Mouse (Mus musculus) stomach, postnatal 0 days (tissue): Measurements from ENCODE around the gene Cfap43. TPM values are rescaled to one million over a fixed set of nuclear protein-coding genes. Genes with fewer than 3 reads are reported as not detected.

Source experiments
- ATAC-seq: fragments of 200-750 bp; cut with Nextera tagmentation; 2 replicates; pipeline ENCODE4 v1.8.0; 2017; ENCODE audit not compliant: low FRiP score, low TSS enrichment
- DNase-seq: peaks from one replicate; pipeline ENCODE4 v3.0.0-alpha.2; 2016; ENCODE audit warnings: low spot score
- H3K27ac ChIP-seq: fragments of 300-500 bp; sonication (generic); replicated peaks from 2 replicates; pipeline ENCODE4 v1.5.1; 2014; ENCODE audit warnings: mild to moderate bottlenecking, control low read depth
- H3K27me3 ChIP-seq: fragments of 300-500 bp; sonication (generic); 2 replicates; pipeline ENCODE4 v1.6.1; 2014; ENCODE audit warnings: low read length; ENCODE audit not compliant: control insufficient read depth, insufficient read depth
- H3K36me3 ChIP-seq: fragments of 300-500 bp; sonication (generic); 2 replicates; pipeline ENCODE4 v1.6.1; 2014; ENCODE audit warnings: low read length, mixed read lengths; ENCODE audit not compliant: control insufficient read depth, insufficient read depth
- H3K4me1 ChIP-seq: fragments of 300-500 bp; sonication (generic); replicated peaks from 2 replicates; pipeline ENCODE4 v1.6.1; 2014; ENCODE audit warnings: antibody characterized with exemption; ENCODE audit not compliant: control insufficient read depth, insufficient read depth
- H3K4me2 ChIP-seq: fragments of 300-500 bp; sonication (generic); replicated peaks from 2 replicates; pipeline ENCODE4 v1.6.1; 2014; ENCODE audit warnings: low read depth, mild to moderate bottlenecking, control low read depth, moderate library complexity
- H3K4me3 ChIP-seq: fragments of 300-500 bp; sonication (generic); 2 replicates; pipeline ENCODE4 v1.5.1; 2014; ENCODE audit warnings: low read depth, low read length, control low read depth
- H3K9ac ChIP-seq: fragments of 300-500 bp; sonication (generic); 2 replicates; pipeline ENCODE4 v1.6.1; 2014; ENCODE audit warnings: mild to moderate bottlenecking, low read length, control low read depth, mixed read lengths
- H3K9me3 ChIP-seq: fragments of 300-500 bp; sonication (generic); 2 replicates; pipeline ENCODE4 v1.6.1; 2016; ENCODE audit warnings: low read length; ENCODE audit not compliant: control insufficient read depth
- CTCF ChIP-seq: IDR thresholded peaks from 2 replicates; pipeline ENCODE4 v1.5.1; 2016; ENCODE audit warnings: antibody characterized with exemption, low read depth, mild to moderate bottlenecking, moderate library complexity
- EP300 ChIP-seq: optimal IDR thresholded peaks from 2 replicates; pipeline ENCODE3; 2016; ENCODE audit warnings: antibody characterized with exemption
- WGBS: fragments of 180-500 bp; shearing (Covaris S2); extraction: QIAGEN DNeasy Blood & Tissue Kit; methylation state at CpG from one replicate; pipeline ENCODE4 v1.1.7; 2014; 5-methylcytosine and 5-hydroxymethylcytosine counted together
- polyA plus RNA-seq: library from polyadenylated mRNA; unstranded; fragments of >200 nt; fragmentation: Nextera tagmentation; extraction: Ambion mirVana; gene quantifications from 2 replicates; pipeline ENCODE4 v1.2.1, GENCODE M21; 2015

Cfap43 gene
- 0.51 and 1.1 TPM in 2 replicates for polyA plus RNA-seq

- DNase-seq, result peak; percentile 83
- peak; percentile 90 for ATAC-seq
- peak; percentile 68 for TF ChIP-seq CTCF
- TF ChIP-seq EP300, result peak; percentile 47
- peak within 1 kb of the TSS; percentile 80 for H3K9ac ChIP-seq
- WGBS, result 0% methylated on average over 48 of the region's 48 CpGs
- H3K36me3 ChIP-seq, result no peaks in the 10 kb centered on the region
- no peaks in the 10 kb centered on the region for H3K27me3 ChIP-seq
- H3K4me2 ChIP-seq, result peak within 1 kb of the TSS; percentile 83
- H3K27ac ChIP-seq, result peak within 1 kb of the TSS; percentile 97
- no peaks in the 10 kb centered on the region for H3K9me3 ChIP-seq
- 0 out of 2 replicates have a peak, but pooled peaks cover 8% of the 10 kb centered on the region for H3K4me1 ChIP-seq
- H3K4me3 ChIP-seq, result peak within 1 kb of the TSS; percentile 80
Measured at GRCm38 (mm10) chr19:47919126-47919965, at the start of gene Cfap43, which contains the start of gene Itprip. Gene Cfap43 (minus strand): TSS chr19:47919287. Gene Itprip (minus strand): TSS chr19:47919299.

GRCm38 (mm10) chr19:47958181-47958580 is 39.1 kb upstream of the Cfap43 start:
- Histone ChIP-seq H3K27me3 (no peaks in the 10 kb centered on the region), H3K9me3 (no peaks in the 10 kb centered on the region), H3K9ac (no peak overlapping the region), H3K4me1 (no peaks in the 10 kb centered on the region), H3K36me3 (no peaks in the 10 kb centered on the region), H3K27ac (no peak overlapping the region), H3K4me2 (no peak overlapping the region), H3K4me3 (no peak overlapping the region)
- TF ChIP-seq EP300 (no peak), CTCF (no peak)
- ATAC-seq, result no peak
- 78% methylated on average over 13 of the region's 13 CpGs for WGBS
- no peak for DNase-seq

- TF ChIP-seq EP300 (no peak), CTCF (no peak)
- no peak overlapping the region for H3K9ac ChIP-seq
- H3K27me3 ChIP-seq, result no peaks in the 10 kb centered on the region
- no peaks in the 10 kb centered on the region for H3K9me3 ChIP-seq
- H3K4me1 ChIP-seq, result no peaks in the 10 kb centered on the region
- H3K4me2 ChIP-seq, result no peak overlapping the region
- H3K4me3 ChIP-seq, result no peak overlapping the region
- 86% methylated on average over 9 of the region's 9 CpGs for WGBS
- ATAC-seq (no peak), DNase-seq (no peak)
- no peaks in the 10 kb centered on the region for H3K36me3 ChIP-seq
- no peak overlapping the region for H3K27ac ChIP-seq
Measured at GRCm38 (mm10) chr19:47953169-47953568, 34.1 kb upstream of the Cfap43 start.

GRCm38 (mm10) chr19:47950946-47951345 is 31.9 kb upstream of the Cfap43 start:
- Histone ChIP-seq H3K27ac (no peak overlapping the region), H3K4me1 (no peaks in the 10 kb centered on the region), H3K27me3 (no peaks in the 10 kb centered on the region), H3K9ac (no peak overlapping the region), H3K9me3 (no peaks in the 10 kb centered on the region), H3K36me3 (no peaks in the 10 kb centered on the region), H3K4me2 (no peak overlapping the region), H3K4me3 (no peak overlapping the region)
- TF ChIP-seq CTCF (no peak), EP300 (no peak)
- ATAC-seq (no peak), DNase-seq (no peak)
- 88% methylated on average over 7 of the region's 7 CpGs for WGBS

GRCm38 (mm10) chr19:47946821-47947465 is 27.9 kb upstream of the Cfap43 start:
- ATAC-seq (no peak), DNase-seq (no peak)
- Histone ChIP-seq H3K36me3 (no peaks in the 10 kb centered on the region), H3K4me1 (no peaks in the 10 kb centered on the region), H3K27me3 (no peaks in the 10 kb centered on the region), H3K27ac (no peak overlapping the region), H3K4me2 (no peak overlapping the region), H3K9ac (no peak overlapping the region), H3K9me3 (no peaks in the 10 kb centered on the region), H3K4me3 (0 out of 2 replicates have a peak overlapping the region, but pooled peaks have one; percentile 2)
- no peak for TF ChIP-seq CTCF
- no peak for TF ChIP-seq EP300
- 48% methylated on average over 23 of the region's 23 CpGs for whole genome bisulfite sequencing
